Mouse (Mus musculus) heart, embryonic 12.5 days (tissue): ENCODE measurements around the gene Zfhx2. TPM values are rescaled to one million over a fixed set of nuclear protein-coding genes. Genes with fewer than 3 reads are reported as not detected.

ENCODE experiments used
- ATAC-seq: fragments of 200-750 bp; cut with Nextera tagmentation; 2 replicates; pipeline ENCODE4 v1.8.0; 2017; ENCODE audit warnings: moderate TSS enrichment, moderate library complexity; ENCODE audit not compliant: insufficient number of reproducible peaks, low FRiP score
- H3K27ac ChIP-seq: fragments of 300-500 bp; sonication (generic); 2 replicates; pipeline ENCODE4 v1.5.1; 2016; ENCODE audit warnings: mild to moderate bottlenecking, moderate library complexity; ENCODE audit not compliant: poor library complexity, severe bottlenecking
- H3K27me3 ChIP-seq: fragments of 300-500 bp; sonication (generic); replicated peaks from 2 replicates; pipeline ENCODE4 v1.6.1; 2016; ENCODE audit warnings: mild to moderate bottlenecking, moderate library complexity
- H3K36me3 ChIP-seq: fragments of 300-500 bp; sonication (generic); 2 replicates; pipeline ENCODE4 v1.6.1; 2016; ENCODE audit warnings: mild to moderate bottlenecking, moderate library complexity
- H3K4me1 ChIP-seq: fragments of 300-500 bp; sonication (generic); replicated peaks from 2 replicates; pipeline ENCODE4 v1.6.1; 2016; ENCODE audit warnings: mild to moderate bottlenecking
- H3K4me2 ChIP-seq: fragments of 300-500 bp; sonication (generic); 2 replicates; pipeline ENCODE4 v1.6.1; 2016; ENCODE audit warnings: mild to moderate bottlenecking, moderate library complexity
- H3K4me3 ChIP-seq: fragments of 300-500 bp; sonication (generic); 2 replicates; pipeline ENCODE4 v1.5.1; 2016; ENCODE audit warnings: mild to moderate bottlenecking
- H3K9ac ChIP-seq: fragments of 300-500 bp; sonication (generic); 2 replicates; pipeline ENCODE4 v1.6.1; 2016; ENCODE audit warnings: mild to moderate bottlenecking, moderate library complexity
- H3K9me3 ChIP-seq: fragments of 300-500 bp; sonication (generic); replicated peaks from 2 replicates; pipeline ENCODE4 v1.6.1; 2016; ENCODE audit warnings: mild to moderate bottlenecking, moderate library complexity
- WGBS: fragments of 180-500 bp; shearing (Covaris S2); methylation state at CpG from one replicate; pipeline ENCODE4 v1.1.7; 2016; 5-methylcytosine and 5-hydroxymethylcytosine counted together
- polyA plus RNA-seq: library from polyadenylated mRNA; unstranded; fragments of >200 nt; fragmentation: Nextera tagmentation; extraction: Ambion mirVana; gene quantifications from 2 replicates; pipeline ENCODE4 v1.2.1, GENCODE M21; 2016

Zfhx2 gene
- polyA plus RNA-seq, 1 experiment from 2014 or later, result 4.4 TPM

DNA sequence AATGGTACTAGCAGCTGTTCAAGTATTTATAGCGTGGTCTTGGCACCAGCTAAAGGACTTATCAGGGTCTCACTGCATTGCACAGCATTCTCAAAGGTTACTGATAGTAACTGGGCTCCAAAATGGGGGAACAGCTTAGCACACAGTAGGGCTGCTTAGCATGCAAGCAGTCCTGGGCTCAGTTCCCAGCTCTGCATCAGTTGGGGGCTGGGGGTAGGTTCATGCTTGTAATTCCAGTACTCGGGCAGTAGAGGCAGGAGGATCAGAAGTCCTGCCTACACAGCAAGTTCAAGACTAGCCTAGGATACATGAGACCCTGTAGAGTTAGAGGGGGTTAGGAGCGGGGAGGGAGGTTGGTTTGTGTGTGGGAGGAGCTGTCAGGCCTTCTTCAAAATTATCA lies 15.2 kb downstream of the Zfhx2 start:
- Histone ChIP-seq H3K4me3 (no peak overlapping the region), H3K9ac (no peak overlapping the region), H3K27me3 (peaks cover 54% of the 10 kb centered on the region), H3K27ac (no peak overlapping the region), H3K36me3 (no peaks in the 10 kb centered on the region), H3K4me1 (peaks cover 30% of the 10 kb centered on the region), H3K9me3 (no peaks in the 10 kb centered on the region), H3K4me2 (no peak overlapping the region)
- ATAC-seq, result no peak
- 53% methylated on average over 3 of the region's 3 CpGs for WGBS

DNA sequence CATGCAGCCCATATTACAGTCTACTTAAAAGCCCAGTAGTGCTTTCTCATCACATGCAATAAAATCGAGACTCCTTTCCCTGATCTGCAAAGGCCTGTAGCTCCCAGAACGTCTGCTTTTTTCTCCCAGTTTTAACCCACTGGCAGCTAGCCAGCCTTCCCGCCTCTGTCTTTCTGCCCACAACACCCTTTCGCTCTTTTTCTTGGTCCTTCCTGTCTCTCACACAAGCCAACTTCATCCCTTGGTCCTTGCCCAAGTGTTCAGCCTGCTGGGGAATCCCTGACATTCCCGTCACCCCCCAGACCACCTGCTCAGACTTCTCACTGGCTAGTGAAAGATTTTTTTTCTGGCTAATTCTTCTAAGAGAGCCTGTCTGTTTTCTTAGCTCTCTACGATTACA lies 15.9 kb downstream of the Zfhx2 start:
- Histone ChIP-seq H3K36me3 (no peaks in the 10 kb centered on the region), H3K9me3 (no peaks in the 10 kb centered on the region), H3K4me3 (no peak overlapping the region), H3K27me3 (peaks cover 62% of the 10 kb centered on the region), H3K9ac (no peak overlapping the region), H3K4me2 (no peak overlapping the region), H3K27ac (no peak overlapping the region), H3K4me1 (peaks cover 35% of the 10 kb centered on the region)
- ATAC-seq, result no peak
- 37% methylated on average over 6 of the region's 6 CpGs for WGBS

- Histone ChIP-seq H3K9ac (no peak overlapping the region), H3K4me2 (no peak overlapping the region), H3K4me1 (peaks cover 31% of the 10 kb centered on the region), H3K36me3 (peaks cover 7% of the 10 kb centered on the region; the same call in 1 of the 2 replicates), H3K27ac (no peak overlapping the region), H3K4me3 (no peak overlapping the region), H3K9me3 (no peaks in the 10 kb centered on the region), H3K27me3 (peaks cover 74% of the 10 kb centered on the region)
- WGBS, result 90% methylated on average over 12 of the region's 12 CpGs
- no peak for ATAC-seq
Measured at GRCm38 (mm10) chr14:55074416-55074815, 17.7 kb downstream of the Zfhx2 start.

- Histone ChIP-seq H3K27ac (no peak overlapping the region), H3K9ac (0 out of 2 replicates have a peak overlapping the region, but pooled peaks have one; percentile 3), H3K4me2 (peak overlapping the region; percentile 46), H3K36me3 (peaks cover 16% of the 10 kb centered on the region), H3K9me3 (no peaks in the 10 kb centered on the region), H3K4me3 (no peak overlapping the region), H3K27me3 (peaks cover 60% of the 10 kb centered on the region), H3K4me1 (peaks cover 9% of the 10 kb centered on the region; the same call in 1 of the 2 replicates)
- ATAC-seq, result no peak
- 25% methylated on average over 19 of the region's 19 CpGs for WGBS
Measured at GRCm38 (mm10) chr14:55071756-55072155, 20.4 kb downstream of the Zfhx2 start.

DNA sequence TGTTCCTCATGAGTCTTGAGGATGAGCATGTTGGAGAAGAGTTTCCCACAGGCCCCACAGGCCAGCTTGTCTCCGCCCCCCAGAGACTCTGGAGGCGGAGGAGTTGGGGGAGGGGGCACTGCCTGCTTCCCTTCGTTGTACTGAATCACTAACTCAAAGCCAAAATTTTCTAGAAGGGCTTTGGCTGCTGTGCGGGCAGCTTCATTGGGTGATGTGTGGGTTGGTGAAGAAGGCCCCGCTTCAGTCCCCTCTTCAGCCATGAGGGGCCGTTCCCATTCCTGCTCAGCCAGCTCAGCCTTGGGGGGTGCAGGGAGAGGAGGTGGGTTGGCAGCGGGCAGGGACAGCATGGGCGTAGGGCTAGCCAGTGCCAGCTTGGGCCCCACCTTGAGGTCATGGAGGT lies 26.1 kb downstream of the Zfhx2 start:
- no peaks in the 10 kb centered on the region for H3K9me3 ChIP-seq
- no peak overlapping the region for H3K9ac ChIP-seq
- peaks cover 57% of the 10 kb centered on the region for H3K27me3 ChIP-seq
- no peak overlapping the region for H3K27ac ChIP-seq
- ATAC-seq, result no peak
- WGBS, result 82% methylated on average over 8 of the region's 8 CpGs
- peaks cover 30% of the 10 kb centered on the region for H3K36me3 ChIP-seq
- H3K4me2 ChIP-seq, result no peak overlapping the region
- H3K4me3 ChIP-seq, result no peak overlapping the region
- H3K4me1 ChIP-seq, result peaks cover 15% of the 10 kb centered on the region

- H3K9me3 ChIP-seq, result no peaks in the 10 kb centered on the region
- no peak overlapping the region for H3K4me2 ChIP-seq
- no peak overlapping the region for H3K9ac ChIP-seq
- H3K4me1 ChIP-seq, result peaks cover 15% of the 10 kb centered on the region
- H3K27me3 ChIP-seq, result peaks cover 50% of the 10 kb centered on the region
- no peak for ATAC-seq
- 84% methylated on average over 13 of the region's 13 CpGs for WGBS
- H3K27ac ChIP-seq, result no peak overlapping the region
- no peak overlapping the region for H3K4me3 ChIP-seq
- peaks cover 30% of the 10 kb centered on the region for H3K36me3 ChIP-seq
Measured at GRCm38 (mm10) chr14:55065391-55065790, 26.7 kb downstream of the Zfhx2 start.

GRCm38 (mm10) chr14:55064481-55065370 lies 27.4 kb downstream of the Zfhx2 start:
- Histone ChIP-seq H3K4me1 (peaks cover 18% of the 10 kb centered on the region), H3K4me3 (no peak overlapping the region), H3K4me2 (no peak overlapping the region), H3K27ac (no peak overlapping the region), H3K9ac (0 out of 2 replicates have a peak overlapping the region, but pooled peaks have one; percentile 16), H3K27me3 (peaks cover 46% of the 10 kb centered on the region), H3K36me3 (peaks cover 26% of the 10 kb centered on the region), H3K9me3 (no peaks in the 10 kb centered on the region)
- no peak for ATAC-seq
- 58% methylated on average over 35 of the region's 35 CpGs for WGBS

GRCm38 (mm10) chr14:55063581-55064381 lies 28.3 kb downstream of the Zfhx2 start:
- Histone ChIP-seq H3K4me3 (no peak overlapping the region), H3K4me1 (peaks cover 22% of the 10 kb centered on the region), H3K27me3 (peaks cover 46% of the 10 kb centered on the region), H3K4me2 (no peak overlapping the region), H3K27ac (no peak overlapping the region), H3K9ac (no peak overlapping the region), H3K9me3 (no peaks in the 10 kb centered on the region), H3K36me3 (peaks cover 22% of the 10 kb centered on the region)
- 76% methylated on average over 22 of the region's 22 CpGs for WGBS
- ATAC-seq, result no peak

DNA sequence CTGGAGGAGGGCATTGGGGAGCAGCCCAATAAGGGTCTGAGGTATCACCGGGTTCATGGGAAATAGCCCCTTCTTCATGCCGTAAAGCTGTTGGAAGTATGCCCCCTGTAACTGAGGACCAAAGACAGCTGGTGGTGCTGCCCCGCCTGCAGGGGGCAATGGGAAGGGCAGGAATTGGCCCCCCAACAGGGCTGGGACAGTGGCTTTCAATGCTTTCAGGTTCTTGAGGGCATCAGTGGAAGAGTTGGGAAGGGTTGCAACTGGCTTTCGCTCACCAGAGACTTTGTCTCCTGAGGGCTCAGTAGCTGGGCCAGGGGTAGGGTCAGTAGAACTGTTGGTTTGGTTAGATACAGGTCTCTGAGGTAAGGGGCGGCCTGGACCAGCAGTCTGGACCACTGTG lies 29.0 kb downstream of the Zfhx2 start:
- Histone ChIP-seq H3K9ac (no peak overlapping the region), H3K4me2 (peak overlapping the region; percentile 61), H3K9me3 (no peaks in the 10 kb centered on the region), H3K27ac (no peak overlapping the region), H3K36me3 (peaks cover 22% of the 10 kb centered on the region), H3K4me1 (peaks cover 22% of the 10 kb centered on the region), H3K27me3 (peaks cover 44% of the 10 kb centered on the region), H3K4me3 (0 out of 2 replicates have a peak overlapping the region, but pooled peaks have one; percentile 23)
- ATAC-seq, result no peak
- WGBS, result 82% methylated on average over 5 of the region's 5 CpGs

DNA sequence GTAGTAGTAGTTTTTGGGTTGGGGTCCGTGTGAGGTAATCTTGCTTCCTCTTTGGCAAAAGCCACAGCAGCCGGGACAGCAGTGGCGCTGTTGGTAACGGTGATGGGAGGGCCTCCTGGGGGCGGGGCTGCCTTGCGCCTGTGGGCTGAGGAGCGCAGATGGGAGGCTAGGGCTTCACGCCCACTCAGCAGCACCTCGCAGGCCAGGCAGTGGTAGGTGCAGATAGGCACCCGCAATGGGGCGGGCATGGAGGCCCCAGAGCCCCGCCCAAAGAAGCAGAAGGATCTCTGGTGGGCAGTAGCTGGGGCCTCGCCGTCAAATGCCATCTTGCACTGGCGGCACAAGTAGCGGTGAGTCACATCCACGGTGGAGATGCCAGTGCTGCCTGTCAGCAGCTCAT lies 29.5 kb downstream of the Zfhx2 start:
- Histone ChIP-seq H3K27ac (no peak overlapping the region), H3K9ac (no peak overlapping the region), H3K36me3 (peaks cover 22% of the 10 kb centered on the region), H3K27me3 (peaks cover 44% of the 10 kb centered on the region), H3K4me3 (peak overlapping the region; percentile 23), H3K4me2 (peak overlapping the region; percentile 61), H3K4me1 (peaks cover 22% of the 10 kb centered on the region), H3K9me3 (no peaks in the 10 kb centered on the region)
- ATAC-seq, result peak; percentile 80
- WGBS, result 4% methylated on average over 17 of the region's 17 CpGs

DNA sequence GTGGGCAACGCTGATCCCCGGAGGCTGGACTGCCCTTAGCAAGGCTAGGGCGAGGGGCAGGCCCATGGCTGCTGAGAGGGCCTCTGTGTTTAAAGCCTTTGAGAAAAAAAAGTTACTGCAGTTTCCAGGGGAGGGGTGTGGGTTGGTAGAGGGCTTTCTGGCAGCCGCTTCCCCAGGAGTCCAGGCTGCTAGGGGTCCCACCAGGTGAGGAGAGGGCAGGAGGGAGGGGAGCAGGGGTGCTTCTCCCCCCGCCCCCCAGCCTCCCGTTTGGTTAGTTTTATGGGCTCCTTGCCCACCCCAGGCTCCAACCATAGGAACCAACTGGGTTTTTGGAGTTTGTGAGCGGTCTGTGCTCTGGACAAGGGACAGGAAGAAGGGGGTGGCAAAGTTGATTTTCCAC lies 30.3 kb downstream of the Zfhx2 start:
- 57% methylated on average over 7 of the region's 7 CpGs for WGBS
- no peak overlapping the region for H3K9ac ChIP-seq
- no peaks in the 10 kb centered on the region for H3K9me3 ChIP-seq
- peaks cover 22% of the 10 kb centered on the region for H3K4me1 ChIP-seq
- H3K27ac ChIP-seq, result no peak overlapping the region
- 0 out of 2 replicates have a peak, but pooled peaks have one; percentile 19 for ATAC-seq
- H3K4me2 ChIP-seq, result no peak overlapping the region
- H3K27me3 ChIP-seq, result peaks cover 44% of the 10 kb centered on the region
- peaks cover 15% of the 10 kb centered on the region for H3K36me3 ChIP-seq
- H3K4me3 ChIP-seq, result no peak overlapping the region
